Mouse (Mus musculus) fat pad, adult 2 months (tissue): ENCODE measurements around the gene Zcchc13.

Experiments used
- DNase-seq: peaks from one replicate; pipeline ENCODE4 v3.0.0-alpha.2; 2011; ENCODE audit warnings: low read depth, low spot score; ENCODE audit errors: extremely low read depth

Zcchc13 gene

DNA sequence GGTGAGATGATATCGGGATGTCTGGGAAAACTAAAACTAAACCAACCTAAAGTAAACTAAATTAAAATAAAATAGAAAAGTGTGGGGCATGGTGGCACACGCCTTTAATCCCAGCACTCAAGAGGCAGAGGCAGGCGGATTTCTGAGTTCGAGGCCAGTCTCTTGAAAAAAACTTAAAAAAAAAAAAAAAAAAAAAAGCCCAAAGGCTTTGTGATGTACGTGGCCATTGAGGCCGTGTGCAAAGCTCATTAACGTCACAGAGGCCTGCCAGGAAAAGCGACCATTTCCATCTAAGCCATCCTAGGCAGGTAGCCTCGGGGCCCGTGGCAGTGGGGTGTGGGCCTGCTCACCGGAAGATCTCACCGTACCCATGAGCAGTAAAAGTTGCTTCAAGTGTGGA is at the start of gene Zcchc13:
Zcchc13 (plus strand) TSS at position 284 of the 400 bp plus-strand sequence.
- DNase-seq, result no peak

DNA sequence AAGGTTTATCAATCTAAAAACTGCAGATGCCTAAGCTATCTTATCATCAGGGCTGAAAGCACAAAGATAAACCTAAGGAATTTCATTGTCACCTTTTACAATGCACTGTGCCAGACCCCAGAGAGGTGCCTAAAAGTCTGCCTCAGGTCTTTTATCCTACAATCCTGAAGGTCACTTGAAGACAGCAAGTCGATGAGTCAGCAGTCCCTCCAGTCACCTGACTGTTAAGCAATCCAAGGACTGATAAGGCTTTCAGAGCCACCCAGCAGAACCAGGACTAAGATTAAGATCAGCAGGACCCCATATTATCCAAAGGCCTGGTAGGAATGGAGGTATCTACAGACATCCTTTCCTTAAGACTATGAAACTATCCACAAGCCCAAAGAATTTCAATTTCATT is 46.1 kb upstream of the Zcchc13 start:
- no peak for DNase-seq

DNA sequence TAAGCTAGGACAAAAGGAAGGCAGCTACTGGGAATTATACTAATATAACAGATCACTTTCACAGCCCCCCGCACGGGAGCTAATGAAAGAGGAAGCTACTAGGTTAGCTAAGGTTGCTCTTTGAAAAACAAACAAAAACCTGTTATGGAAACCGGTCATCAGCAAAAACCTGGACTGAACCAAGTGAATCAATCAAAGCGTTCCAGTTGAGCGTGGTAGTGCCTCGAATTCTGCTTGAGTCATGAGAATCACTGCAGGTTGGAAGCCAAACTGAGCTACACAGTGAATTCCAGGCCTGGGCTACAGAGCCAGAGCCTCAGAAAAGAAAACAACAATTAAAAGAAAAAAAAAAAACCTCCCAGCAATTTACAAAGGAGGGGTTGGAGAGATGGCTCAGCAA is 38.3 kb upstream of the Zcchc13 start:
- no peak for DNase-seq

DNA sequence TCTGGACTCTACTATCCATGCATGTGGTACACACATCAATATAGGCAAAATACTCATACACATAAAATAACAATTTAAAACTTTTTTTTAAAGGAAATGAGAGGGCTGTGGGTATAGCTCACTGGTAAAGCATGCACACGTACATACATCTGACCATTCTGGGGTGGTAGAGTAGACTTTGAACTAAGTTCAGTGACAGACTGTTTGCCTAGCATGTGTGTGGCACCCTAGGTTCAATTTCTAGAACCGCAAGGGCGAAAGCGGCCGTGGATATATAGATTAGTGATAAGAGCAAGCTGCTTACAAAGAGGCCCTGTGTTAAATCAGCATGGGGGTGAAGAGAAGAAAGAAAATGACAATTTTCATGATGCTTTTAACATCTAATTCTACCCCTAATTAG is 27.8 kb upstream of the Zcchc13 start:
- no peak for DNase-seq

DNA sequence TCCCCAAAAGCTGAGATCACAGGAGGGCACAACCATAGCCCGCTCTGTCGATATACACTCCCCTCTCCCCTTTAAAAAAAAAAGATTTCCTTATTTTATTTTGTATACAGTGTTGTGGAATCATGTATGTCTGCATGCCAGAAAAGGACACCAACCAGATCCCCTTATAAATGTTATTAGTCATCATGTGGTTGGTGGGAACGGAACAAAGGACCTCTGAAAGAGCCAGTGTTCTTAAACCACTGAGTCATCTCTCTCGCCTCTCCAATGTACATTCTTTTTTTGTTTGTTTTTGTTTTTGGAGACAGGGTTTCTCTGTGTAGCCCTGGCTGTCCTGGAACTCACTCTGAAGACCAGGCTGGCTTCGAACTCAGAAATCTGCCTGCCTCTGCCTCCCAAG is 26.2 kb upstream of the Zcchc13 start:
- DNase-seq, result no peak

DNA sequence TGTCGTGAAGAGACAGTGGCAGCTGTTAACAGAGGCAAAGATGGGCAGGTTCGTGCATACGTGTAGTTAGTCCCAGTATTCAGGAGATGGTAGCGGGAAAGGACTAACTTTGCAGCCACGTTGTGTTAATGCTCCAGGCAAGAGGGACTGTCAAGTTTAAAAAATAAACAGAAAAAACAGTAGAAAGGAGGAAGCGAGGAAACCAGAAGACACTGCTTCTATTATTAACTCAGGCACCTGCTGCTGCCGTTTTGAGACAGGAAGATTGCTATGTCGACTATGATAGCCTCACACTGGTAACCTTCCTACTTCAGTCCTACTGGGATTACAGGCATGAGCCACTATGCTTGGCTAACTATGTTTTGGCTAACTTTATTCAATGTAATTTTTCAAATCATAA is 24.9 kb upstream of the Zcchc13 start:
- no peak for DNase-seq

DNA sequence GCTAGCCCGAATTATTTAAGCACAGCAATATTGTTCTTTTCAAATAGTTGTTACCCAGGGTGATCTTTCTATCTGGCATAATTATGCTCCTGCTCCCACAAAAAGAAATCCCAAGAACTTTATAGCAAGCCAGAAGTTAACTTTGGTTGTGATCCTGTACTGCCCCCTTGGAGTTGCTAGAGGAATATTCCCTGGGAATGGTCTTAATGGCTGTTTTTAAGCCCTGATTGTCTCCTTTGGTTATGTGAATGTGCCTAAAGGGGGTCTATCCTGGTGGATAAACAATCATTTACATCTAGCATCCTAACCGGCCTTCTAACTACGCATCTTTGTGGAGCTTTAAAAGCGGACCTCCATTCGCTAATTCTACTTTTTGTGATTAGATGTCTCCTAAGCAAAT is 20.0 kb upstream of the Zcchc13 start:
- no peak for DNase-seq

DNA sequence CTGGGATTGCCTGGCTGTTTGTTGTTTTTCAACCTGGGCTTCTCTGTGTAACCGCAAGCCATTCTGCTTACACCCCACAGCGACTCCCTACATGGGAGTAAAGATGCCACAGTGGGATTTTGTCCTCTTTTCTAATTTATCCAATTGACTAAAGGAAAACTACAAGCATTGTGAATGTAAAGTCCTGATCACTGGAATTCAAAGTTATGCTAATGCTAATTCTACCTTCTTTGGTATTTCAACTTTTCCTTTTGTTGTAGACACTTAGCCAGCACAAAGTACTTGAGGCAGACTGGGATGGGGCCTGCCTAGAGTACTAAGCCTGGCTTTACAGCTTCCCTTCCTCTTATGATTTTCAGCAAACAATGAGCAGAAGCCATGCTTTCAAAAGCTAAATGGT is 18.9 kb upstream of the Zcchc13 start:
- no peak for DNase-seq

DNA sequence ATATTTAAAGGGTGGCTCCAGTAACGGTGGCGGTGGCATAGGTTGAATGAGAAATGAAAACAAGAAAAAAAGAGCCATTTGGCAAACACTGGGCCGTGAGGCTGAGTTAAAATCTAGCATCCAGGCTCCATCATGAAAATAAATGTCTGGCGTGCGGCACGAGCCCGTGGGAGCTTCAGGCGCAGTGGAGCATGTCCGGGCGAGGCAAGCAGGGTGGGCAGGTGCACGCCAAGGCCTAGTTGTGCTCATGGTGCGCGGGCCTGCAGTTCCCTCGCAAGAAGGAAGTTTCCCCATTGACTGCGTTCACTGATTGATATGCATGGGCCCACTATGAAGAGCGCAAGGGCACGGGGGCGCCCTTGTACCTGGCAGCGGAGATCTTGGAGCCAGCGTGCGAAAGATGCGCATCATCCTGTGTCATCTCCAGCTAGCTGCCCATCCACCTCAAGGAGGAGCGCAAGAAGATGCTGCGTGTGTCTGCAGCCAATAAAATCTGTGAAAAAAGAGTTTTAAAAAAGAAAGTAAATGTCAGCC is 15.6 kb upstream of the Zcchc13 start:
- no peak for DNase-seq

DNA sequence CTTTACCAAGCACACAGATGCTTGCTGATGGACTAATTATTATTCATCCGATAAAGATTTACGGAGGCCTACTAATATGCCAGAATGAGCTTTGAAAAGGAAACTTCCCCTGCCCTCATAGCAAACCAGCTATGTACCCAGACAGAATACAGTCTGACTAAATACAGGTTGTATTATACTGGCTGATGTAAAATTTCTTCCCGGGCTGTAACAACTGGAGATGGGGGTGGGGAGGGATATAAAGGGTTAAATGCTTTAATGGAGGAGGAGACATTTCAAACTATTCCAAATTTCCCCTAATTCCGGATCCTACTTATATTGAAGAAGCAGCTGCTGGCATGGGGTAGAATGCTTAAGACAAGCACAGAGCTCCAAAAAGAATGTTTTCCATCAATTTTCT is 14.9 kb upstream of the Zcchc13 start:
- no peak for DNase-seq

DNA sequence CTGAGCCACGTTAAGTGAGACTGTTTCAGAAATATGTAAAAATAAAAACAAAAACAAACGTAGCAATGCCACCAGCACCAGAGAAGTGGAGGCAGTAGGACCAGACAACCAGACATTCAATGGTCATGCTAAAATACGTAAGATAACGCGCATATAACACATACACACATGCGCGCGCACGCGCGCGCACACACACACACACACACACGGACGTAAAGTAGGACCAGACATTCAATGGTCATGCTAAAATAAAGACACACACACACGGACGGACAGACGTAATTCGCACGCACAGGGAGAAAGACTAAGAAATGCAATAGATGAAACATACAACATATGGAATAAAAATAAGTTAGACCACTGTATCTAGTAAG is 14.2 kb upstream of the Zcchc13 start:
- no peak for DNase-seq

DNA sequence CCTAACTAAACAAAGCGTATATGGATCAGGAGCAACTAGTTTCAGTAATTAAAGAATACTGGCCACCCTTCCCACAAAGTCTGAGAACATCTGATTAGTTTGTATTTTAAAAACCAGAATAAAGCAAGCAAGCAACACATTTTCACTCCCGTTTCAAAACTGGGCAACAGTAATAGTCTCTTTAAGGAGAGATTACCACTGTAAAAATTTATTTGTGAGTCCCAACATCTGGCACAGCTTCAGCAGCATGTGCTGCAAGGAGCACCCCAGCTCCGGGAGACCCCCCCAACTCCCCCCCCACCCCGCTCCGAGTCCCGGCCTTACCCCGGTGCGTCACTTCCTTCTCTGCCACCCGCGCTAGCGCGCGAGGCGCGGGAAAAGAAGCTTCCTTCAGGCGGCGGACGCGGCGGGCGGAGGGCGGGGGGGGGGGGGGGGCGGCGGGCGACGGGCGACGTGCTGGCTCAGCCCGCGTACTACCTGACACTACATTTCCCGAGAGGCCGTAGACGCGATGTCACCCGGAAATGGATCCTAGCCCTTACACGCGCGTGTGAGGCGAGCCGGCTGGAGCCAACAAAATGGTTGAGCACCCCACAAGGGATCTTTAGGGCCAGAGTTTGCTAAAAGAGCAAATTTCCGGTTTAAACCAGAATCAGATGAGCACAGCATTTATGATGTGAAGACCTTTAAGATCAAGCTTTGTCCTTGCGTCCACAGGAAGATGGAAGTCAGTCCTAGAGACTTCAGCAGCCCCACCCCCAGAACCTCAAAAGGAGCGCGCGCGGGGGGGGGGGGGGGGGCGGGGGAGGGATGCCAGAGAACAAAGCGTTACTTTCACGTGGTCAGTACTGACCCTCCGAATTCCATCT is 13.6 kb upstream of the Zcchc13 start:
- DNase-seq, result no peak

DNA sequence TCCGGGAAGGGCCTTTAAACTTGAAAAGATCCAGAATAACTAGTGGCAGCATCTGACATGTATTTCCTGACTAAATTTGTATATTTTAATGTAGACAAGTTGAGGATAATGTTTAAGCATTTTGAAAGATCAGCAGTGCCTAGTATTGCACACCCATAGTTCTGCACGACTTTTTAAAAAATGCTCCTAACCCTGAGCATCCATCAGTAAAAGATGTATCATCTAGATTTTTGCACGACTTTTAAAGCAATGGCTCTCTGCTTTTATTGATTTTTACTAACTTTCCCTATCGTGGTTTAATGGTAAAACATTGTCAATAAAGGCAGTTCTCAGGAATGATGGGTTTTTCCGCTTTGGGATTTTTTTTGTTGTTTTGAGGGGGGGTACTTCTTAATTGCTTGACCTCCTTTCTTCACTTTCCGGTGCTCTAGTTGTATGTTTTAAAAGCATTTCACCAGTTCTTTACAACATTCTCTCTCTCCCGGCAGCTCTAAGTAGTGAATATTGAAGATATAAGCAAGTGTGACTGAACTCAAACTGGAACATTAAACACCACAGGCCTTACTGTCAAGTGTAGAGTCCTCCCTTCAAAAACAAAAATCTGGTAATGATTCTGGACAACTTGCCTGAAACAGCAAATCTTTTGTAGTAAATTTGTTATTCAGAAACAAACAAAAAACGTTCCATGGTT is 12.8 kb upstream of the Zcchc13 start:
- no peak for DNase-seq

DNA sequence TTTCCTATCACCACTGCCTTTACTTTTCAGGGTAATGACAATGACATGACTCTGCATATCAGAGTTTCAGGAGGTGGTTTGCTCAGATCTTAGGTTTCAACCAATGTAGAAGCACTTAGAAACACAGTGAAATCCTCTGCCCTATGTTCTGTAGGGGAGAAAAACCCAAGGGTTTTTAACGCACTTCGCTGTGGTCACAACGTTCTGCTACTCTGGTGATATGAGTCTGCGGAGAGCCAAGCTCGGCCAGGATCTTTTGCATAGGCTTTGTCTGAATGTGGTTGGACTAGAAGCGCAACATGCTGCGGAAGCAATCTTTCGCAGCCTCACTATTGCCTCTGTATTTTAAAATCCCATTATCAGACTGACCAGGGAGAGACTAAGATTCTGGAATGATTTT is 8.6 kb upstream of the Zcchc13 start:
- DNase-seq, result no peak

DNA sequence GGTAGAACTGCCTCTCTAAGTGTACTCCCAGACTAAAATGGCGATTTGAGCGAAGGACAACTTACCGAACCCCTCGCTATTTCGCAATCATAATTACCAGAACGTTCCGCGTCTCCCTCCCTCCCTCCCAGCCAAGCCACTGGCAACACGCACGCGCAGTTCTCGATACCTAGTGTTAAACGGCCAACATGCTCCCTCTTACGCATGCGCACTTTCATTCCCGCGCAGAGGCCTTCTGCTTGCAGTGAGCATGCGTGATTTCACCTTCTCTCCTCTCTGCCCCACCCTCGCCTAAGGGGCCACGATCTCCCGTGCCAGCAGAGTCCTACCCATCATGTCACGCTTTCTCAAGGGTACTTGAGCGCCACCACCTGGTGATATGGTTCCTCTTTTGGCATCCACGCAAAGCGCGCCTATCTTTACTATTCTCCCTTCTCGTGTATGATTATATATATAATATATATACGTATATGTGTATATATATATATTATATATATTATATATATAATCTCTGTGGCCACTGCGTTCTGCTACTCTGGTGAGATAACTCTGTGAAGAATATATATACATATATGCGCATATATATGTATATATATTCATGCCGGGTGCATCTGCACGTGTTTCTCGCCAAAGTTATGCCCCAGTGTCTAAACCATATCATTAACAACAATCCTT is 8.0 kb upstream of the Zcchc13 start:
- DNase-seq, result peak; percentile 71

DNA sequence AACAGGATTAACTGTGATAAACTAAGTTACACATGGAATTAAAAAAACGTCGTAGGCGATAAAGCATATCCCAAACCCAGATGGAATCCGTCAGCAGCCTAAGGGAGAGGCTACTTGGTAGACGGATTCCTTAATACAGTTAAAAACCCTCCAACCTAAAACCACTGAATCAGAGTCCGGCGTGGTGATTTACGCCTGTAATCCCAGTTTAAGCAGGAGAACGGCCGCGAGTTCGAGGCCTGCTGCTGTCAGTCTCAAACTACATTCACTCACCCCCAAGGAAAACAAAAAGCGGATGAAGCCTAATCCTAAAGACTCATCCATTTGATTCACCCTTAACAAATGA is 7.5 kb upstream of the Zcchc13 start:
- no peak for DNase-seq

DNA sequence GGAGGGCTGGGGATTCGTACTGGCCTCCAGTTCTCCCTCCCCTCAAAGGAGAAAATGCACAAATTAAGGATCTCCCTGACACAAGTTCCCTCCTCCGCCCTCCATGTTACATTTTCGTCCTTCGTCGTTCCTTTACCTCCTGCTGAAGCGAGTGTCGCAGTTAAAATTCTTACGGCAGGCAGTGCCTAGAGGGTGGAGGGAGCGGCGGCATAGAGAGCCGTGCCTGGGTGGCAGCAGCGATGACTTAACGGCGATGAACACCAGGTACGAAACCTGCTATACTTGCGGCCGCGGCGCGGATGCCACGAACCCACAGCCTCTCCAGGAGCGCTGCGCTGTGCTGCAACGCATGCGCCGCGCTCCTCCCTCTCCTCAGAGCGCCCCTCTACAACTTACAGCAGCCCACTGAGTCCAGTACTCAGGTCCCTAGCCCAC is 7.0 kb upstream of the Zcchc13 start:
- no peak for DNase-seq

DNA sequence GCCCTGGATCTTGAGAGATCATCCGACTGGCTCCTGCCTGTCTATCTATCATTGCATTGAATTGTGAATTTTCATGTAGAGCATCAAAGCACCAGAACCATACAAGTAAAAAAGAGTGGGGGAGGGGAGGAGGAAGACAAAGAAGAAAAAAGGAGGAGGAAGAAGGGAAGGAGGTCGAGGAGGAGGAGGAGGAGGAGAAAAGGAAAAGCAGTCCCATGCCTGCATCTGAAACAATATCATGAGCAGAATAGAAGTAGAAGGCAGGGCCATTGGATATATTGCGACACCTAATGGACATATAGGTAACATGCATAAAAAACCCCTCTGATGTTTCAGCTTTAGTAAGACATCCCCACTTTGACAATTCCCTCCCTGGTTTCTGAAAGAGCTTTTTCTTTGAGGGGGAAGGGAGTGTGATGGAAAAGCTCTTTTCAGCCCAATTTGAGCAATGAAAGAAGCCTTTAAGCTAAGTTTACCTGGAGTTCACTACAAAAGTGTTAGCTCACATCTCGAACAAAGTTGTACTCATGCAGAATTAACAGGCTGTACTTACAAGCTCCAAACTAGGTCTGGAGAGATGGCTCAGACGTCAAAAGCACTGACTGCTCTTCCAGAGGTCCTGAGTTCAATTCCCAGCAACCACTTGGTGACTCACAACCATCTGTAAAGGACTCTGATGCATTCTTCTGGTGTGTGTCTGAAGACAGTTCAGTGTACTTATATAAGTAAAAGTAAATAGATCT is 5.8 kb upstream of the Zcchc13 start:
- no peak for DNase-seq

DNA sequence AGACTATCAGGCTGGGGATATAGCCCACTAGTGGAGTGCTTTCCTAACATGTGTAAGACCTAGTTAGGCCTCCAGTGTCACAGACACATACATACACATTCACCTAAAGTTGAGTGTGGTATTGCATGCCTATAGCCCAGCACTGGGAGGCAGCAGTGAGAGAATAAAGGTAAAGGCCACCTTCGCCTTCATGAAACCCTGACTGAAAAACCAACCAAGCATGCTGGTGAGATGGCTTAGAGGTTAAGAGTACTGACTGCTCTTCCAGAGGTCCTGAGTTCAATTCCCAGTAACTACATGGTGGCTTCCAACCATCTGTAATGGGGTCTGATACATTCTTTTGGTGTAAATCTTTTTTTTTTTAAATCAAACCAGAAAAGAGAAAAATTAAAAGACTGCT is 1.5 kb upstream of the Zcchc13 start:
- DNase-seq, result no peak

DNA sequence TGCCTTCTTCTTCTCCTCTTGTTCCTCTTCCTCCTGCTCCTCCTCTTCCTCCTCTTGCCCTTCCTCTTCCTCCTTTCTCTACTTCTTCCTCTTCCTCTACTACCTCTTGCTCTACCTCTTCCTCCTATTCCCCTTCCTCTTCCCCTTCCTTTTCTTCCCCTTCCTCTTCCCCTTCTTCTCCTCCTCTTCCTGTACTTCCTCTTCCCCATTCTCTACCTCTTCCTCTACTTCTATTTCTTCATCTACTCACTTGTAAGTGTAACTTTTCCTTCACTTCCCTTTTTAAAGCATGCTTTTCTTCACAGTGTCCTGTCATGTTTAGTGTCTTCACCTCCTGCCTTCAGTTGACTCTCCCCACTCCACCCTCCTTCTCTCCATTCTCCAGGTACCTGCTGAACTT is 3.5 kb downstream of the Zcchc13 start:
- DNase-seq, result no peak

DNA sequence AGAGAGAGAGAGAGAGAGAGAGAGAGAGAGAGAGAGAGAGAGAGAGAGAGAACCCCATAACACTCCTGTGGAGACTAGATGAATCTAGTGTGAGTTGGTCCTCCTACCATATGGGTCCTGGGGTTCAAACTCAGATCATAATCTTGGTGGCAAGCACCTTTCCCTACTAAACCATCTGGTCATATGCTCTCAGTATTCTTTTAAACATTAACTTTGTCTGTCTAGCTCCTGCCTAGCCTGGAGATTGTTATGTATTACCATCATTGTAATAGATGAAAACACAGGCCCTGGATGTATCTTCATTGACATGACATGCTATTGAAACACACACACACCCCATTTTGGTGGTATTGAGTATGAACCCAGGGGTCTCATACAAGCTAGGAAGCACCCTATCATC is 5.6 kb downstream of the Zcchc13 start:
- DNase-seq, result no peak
